Comparison of ENCODE assay signal across 10 mouse cellular contexts in genomic region chr13:102545845-102546615, GRCm38 (mm10).
DNase-seq lines count a peak whose midpoint lies in the region; ATAC-seq and TF ChIP-seq lines count a peak whose summit lies in the region.
"Had no signal": no experiment of that assay in that cellular context is flagged by ENCODE, and none has a peak within 500 bp of the region (broad histone marks: within the 10 kb centered on the region; RNA-seq: fewer than 3 reads in every experiment).

No protein-coding gene starts in this region.

- H3K36me3 ChIP-seq in heart, embryonic 14.5 days (ENCODE audit: control insufficient read depth, insufficient read depth, low read length) = no peaks in the 10 kb centered on the region
- H3K36me3 ChIP-seq in heart, embryonic 11.5 days (ENCODE audit: control insufficient read depth, insufficient read depth, low read length) = no peaks in the 10 kb centered on the region
- H3K36me3 ChIP-seq in embryonic facial prominence, embryonic 11.5 days (replicated peaks; ENCODE audit: control insufficient read depth, insufficient read depth, low read depth, low read length) = no peaks in the 10 kb centered on the region
- no peaks in the 10 kb centered on the region for H3K36me3 ChIP-seq in kidney, postnatal 0 days (ENCODE audit: insufficient read depth, low read length)
- no peaks in the 10 kb centered on the region for H3K36me3 ChIP-seq in neural tube, embryonic 13.5 days
- H3K36me3 ChIP-seq: lung, embryonic 15.5 days had no signal

- no peak overlapping the region for H3K27ac ChIP-seq in heart, embryonic 14.5 days (replicated peaks in 1 of 2; ENCODE audit: control insufficient read depth in 1 of 2, insufficient read depth in 1 of 2, low read depth in 2 of 2, low read length in 2 of 2)
- H3K27ac ChIP-seq in heart, embryonic 11.5 days (ENCODE audit: low read depth, low read length) = no peak overlapping the region
- no peak overlapping the region for H3K27ac ChIP-seq in embryonic facial prominence, embryonic 11.5 days (replicated peaks; ENCODE audit: low read depth, low read length)
- H3K27ac ChIP-seq in kidney, postnatal 0 days = no peak overlapping the region
- H3K27ac ChIP-seq in neural tube, embryonic 13.5 days (replicated peaks) = no peak overlapping the region; the same call in 1 of the 2 replicates
- H3K27ac ChIP-seq: lung, embryonic 15.5 days had no signal

- H3K27me3 ChIP-seq in heart, embryonic 14.5 days (ENCODE audit: control insufficient read depth, insufficient read depth, low read length) = no peaks in the 10 kb centered on the region
- H3K27me3 ChIP-seq in heart, embryonic 11.5 days (ENCODE audit: control insufficient read depth, insufficient read depth, low read length) = no peaks in the 10 kb centered on the region
- H3K27me3 ChIP-seq in embryonic facial prominence, embryonic 11.5 days (ENCODE audit: control insufficient read depth, insufficient read depth, low read length) = no peaks in the 10 kb centered on the region
- no peaks in the 10 kb centered on the region for H3K27me3 ChIP-seq in kidney, postnatal 0 days (ENCODE audit: insufficient read depth, low read length)
- no peaks in the 10 kb centered on the region for H3K27me3 ChIP-seq in neural tube, embryonic 13.5 days
- H3K27me3 ChIP-seq: lung, embryonic 15.5 days had no signal

- ATAC-seq in heart, embryonic 14.5 days (ENCODE audit: insufficient number of reproducible peaks, insufficient read depth, low FRiP score, low read depth) = peak; percentile 39; the same call in 1 of the 2 replicates
- no peak for ATAC-seq in heart, embryonic 11.5 days (replicated peaks; ENCODE audit: insufficient number of reproducible peaks, low FRiP score, low TSS enrichment)
- 0 out of 2 replicates have a peak, but pooled peaks have one; percentile 64 for ATAC-seq in embryonic facial prominence, embryonic 11.5 days (replicated peaks; ENCODE audit: insufficient number of reproducible peaks, low FRiP score, low TSS enrichment, low read depth)
- ATAC-seq in kidney, postnatal 0 days (replicated peaks; ENCODE audit: low FRiP score, low read depth) = 0 out of 2 replicates have a peak, but pooled peaks have one; percentile 40
- peak; percentile 59; the same call in 1 of the 2 replicates for ATAC-seq in neural tube, embryonic 13.5 days (ENCODE audit: low read depth)

- no peak for TF ChIP-seq CTCF in kidney, postnatal 0 days (IDR thresholded peaks at IDR 0.05; ENCODE audit: low read depth)

- WGBS in heart, embryonic 14.5 days = 48% methylated on average over 17 of the region's 17 CpGs
- WGBS in heart, embryonic 11.5 days (ENCODE audit: insufficient replicate concordance) = 60% methylated on average over 17 of the region's 17 CpGs
- WGBS in embryonic facial prominence, embryonic 11.5 days = 42% methylated on average over 17 of the region's 17 CpGs
- WGBS in kidney, postnatal 0 days = 38% methylated on average over 17 of the region's 17 CpGs
- 43% methylated on average over 17 of the region's 17 CpGs for WGBS in neural tube, embryonic 13.5 days

- peak overlapping the region; percentile 13; the same call in 1 of the 2 replicates for H3K4me2 ChIP-seq in heart, embryonic 14.5 days (ENCODE audit: low read length)
- H3K4me2 ChIP-seq in heart, embryonic 11.5 days = no peak overlapping the region
- no peak overlapping the region; the same call in 1 of the 2 replicates for H3K4me2 ChIP-seq in embryonic facial prominence, embryonic 11.5 days (ENCODE audit: low read depth, low read length)
- no peak overlapping the region for H3K4me2 ChIP-seq in kidney, postnatal 0 days (ENCODE audit: low read length)
- no peak overlapping the region for H3K4me2 ChIP-seq in neural tube, embryonic 13.5 days
- H3K4me2 ChIP-seq: lung, embryonic 15.5 days had no signal

- H3K9me3 ChIP-seq in heart, embryonic 14.5 days (ENCODE audit: control insufficient read depth, low read length) = no peaks in the 10 kb centered on the region
- no peaks in the 10 kb centered on the region for H3K9me3 ChIP-seq in heart, embryonic 11.5 days (replicated peaks; ENCODE audit: control insufficient read depth, low read length)
- H3K9me3 ChIP-seq in embryonic facial prominence, embryonic 11.5 days (replicated peaks; ENCODE audit: control insufficient read depth, low read length) = no peaks in the 10 kb centered on the region
- no peaks in the 10 kb centered on the region for H3K9me3 ChIP-seq in kidney, postnatal 0 days (replicated peaks; ENCODE audit: low read length)
- H3K9me3 ChIP-seq in neural tube, embryonic 13.5 days = no peaks in the 10 kb centered on the region
- H3K9me3 ChIP-seq: lung, embryonic 15.5 days had no signal

- peak; percentile 70 for DNase-seq in embryonic facial prominence, embryonic 11.5 days (ENCODE audit: low spot score)
- DNase-seq in kidney, postnatal 0 days (ENCODE audit: low spot score) = peak; percentile 51
- no peak for DNase-seq in urinary bladder, adult 2 months (ENCODE audit: low spot score)
- no peak for DNase-seq in cerebellum, postnatal 25 days
- no peak for DNase-seq in right cerebral cortex, postnatal 14 days
- DNase-seq: layer of hippocampus, postnatal 36 days had no signal

- peaks cover 0 to 10% of the 10 kb centered on the region in 2 experiments; a peak in 1 of 4 replicates for H3K4me1 ChIP-seq in heart, embryonic 14.5 days (ENCODE audit: control insufficient read depth in 2 of 2, insufficient read depth in 2 of 2, low read length in 2 of 2)
- H3K4me1 ChIP-seq in heart, embryonic 11.5 days (ENCODE audit: control insufficient read depth, insufficient read depth, low read length) = no peaks in the 10 kb centered on the region
- peaks cover 3% of the 10 kb centered on the region for H3K4me1 ChIP-seq in embryonic facial prominence, embryonic 11.5 days (ENCODE audit: control insufficient read depth, insufficient read depth, low read length)
- 0 out of 2 replicates have a peak, but pooled peaks cover 3% of the 10 kb centered on the region for H3K4me1 ChIP-seq in kidney, postnatal 0 days (replicated peaks; ENCODE audit: insufficient read depth, low read length)
- H3K4me1 ChIP-seq in neural tube, embryonic 13.5 days (replicated peaks) = peaks cover 34% of the 10 kb centered on the region
- H3K4me1 ChIP-seq: lung, embryonic 15.5 days had no signal

- no peak overlapping the region for H3K9ac ChIP-seq in heart, embryonic 14.5 days (ENCODE audit: low read length)
- H3K9ac ChIP-seq in heart, embryonic 11.5 days (ENCODE audit: low read depth, low read length) = no peak overlapping the region
- H3K9ac ChIP-seq in embryonic facial prominence, embryonic 11.5 days (replicated peaks; ENCODE audit: low read length) = no peak overlapping the region
- H3K9ac ChIP-seq in kidney, postnatal 0 days (ENCODE audit: low read depth, low read length) = no peak overlapping the region
- no peak overlapping the region for H3K9ac ChIP-seq in neural tube, embryonic 13.5 days
- H3K9ac ChIP-seq: lung, embryonic 15.5 days had no signal

- no peak overlapping the region for H3K4me3 ChIP-seq in heart, embryonic 14.5 days (ENCODE audit: control insufficient read depth in 1 of 2, insufficient read depth in 1 of 2, low read depth in 1 of 2, low read length in 2 of 2)
- H3K4me3 ChIP-seq in heart, embryonic 11.5 days (ENCODE audit: low read depth, low read length) = no peak overlapping the region
- H3K4me3 ChIP-seq in embryonic facial prominence, embryonic 11.5 days (ENCODE audit: low read depth, low read length) = no peak overlapping the region
- no peak overlapping the region for H3K4me3 ChIP-seq in kidney, postnatal 0 days (replicated peaks; ENCODE audit: low read depth, low read length)
- H3K4me3 ChIP-seq in neural tube, embryonic 13.5 days = no peak overlapping the region
- H3K4me3 ChIP-seq: lung, embryonic 15.5 days had no signal

Comparison
In these comparisons a context has a peak if more than half of its experiments do, and no peak if none do; other contexts are left out.
1. DNase-seq: peak in embryonic facial prominence, embryonic 11.5 days (single experiment) and kidney, postnatal 0 days (single experiment); none in urinary bladder, adult 2 months (single experiment), cerebellum, postnatal 25 days (0 of 2) and right cerebral cortex, postnatal 14 days (single experiment).